Mouse (Mus musculus) cortical plate, adult 2 months (tissue): Measurements from ENCODE around the gene Gm12184.

Experiments
- CTCF ChIP-seq: fragments of 200-500 bp; IDR thresholded peaks from 2 replicates; pipeline ENCODE4 v1.5.1; 2011; ENCODE audit warnings: mild to moderate bottlenecking, control low read depth, low read length; ENCODE audit not compliant: insufficient read depth; ENCODE audit errors: extremely low read depth
- POLR2A ChIP-seq: fragments of 200-500 bp; IDR thresholded peaks from 2 replicates; pipeline ENCODE4 v1.6.1; 2011; ENCODE audit warnings: mild to moderate bottlenecking, low read length, control low read depth; ENCODE audit not compliant: insufficient read depth; ENCODE audit errors: extremely low read depth

GRCm38 (mm10) chr11:48823536-48823972 lies 2.9 kb downstream of the Gm12184 start:
- no peak for TF ChIP-seq CTCF
- no peak for TF ChIP-seq POLR2A
